Mouse (Mus musculus): ENCODE data around the gene Rnf207.

GRCm38 (mm10) chr4:152317631-152318033, 1.2 kb downstream of the Rnf207 start:
- TF ChIP-seq POLR2A (IDR thresholded peaks at IDR 0.05; ENCODE audit: extremely low read depth, insufficient read depth, low read length) (no peak), CTCF (IDR thresholded peaks at IDR 0.05; ENCODE audit: extremely low read depth, insufficient read depth, low read length) (no peak)

Measured in cortical plate, adult 2 months (tissue).